Mouse (Mus musculus) forebrain, embryonic 12.5 days (tissue): Measurements from ENCODE around the gene Sp9. TPM values are rescaled to one million over a fixed set of nuclear protein-coding genes. Genes with fewer than 3 reads are reported as not detected.
A peak's percentile ranks its signal among the peaks of the same experiment; 100 is the strongest.

Experiments used
- ATAC-seq: fragments of 200-750 bp; cut with Nextera tagmentation; 2 replicates; pipeline ENCODE4 v1.8.0; 2017; ENCODE audit warnings: moderate TSS enrichment; ENCODE audit not compliant: low FRiP score
- H3K27ac ChIP-seq: fragments of 300-500 bp; sonication (generic); 2 replicates; pipeline ENCODE4 v1.5.1; 2016; ENCODE audit warnings: mild to moderate bottlenecking
- H3K27me3 ChIP-seq: fragments of 300-500 bp; sonication (generic); 2 replicates; pipeline ENCODE4 v1.6.1; 2016; ENCODE audit warnings: mild to moderate bottlenecking
- H3K36me3 ChIP-seq: fragments of 300-500 bp; sonication (generic); replicated peaks from 2 replicates; pipeline ENCODE4 v1.6.1; 2016; ENCODE audit warnings: mild to moderate bottlenecking
- H3K4me1 ChIP-seq: fragments of 300-500 bp; sonication (generic); 2 replicates; pipeline ENCODE4 v1.6.1; 2016
- H3K4me2 ChIP-seq: fragments of 300-500 bp; sonication (generic); 2 replicates; pipeline ENCODE4 v1.6.1; 2016; ENCODE audit warnings: mild to moderate bottlenecking, moderate library complexity
- H3K4me3 ChIP-seq: fragments of 300-500 bp; sonication (generic); replicated peaks from 2 replicates; pipeline ENCODE4 v1.5.1; 2016; ENCODE audit warnings: mild to moderate bottlenecking
- H3K9ac ChIP-seq: fragments of 300-500 bp; sonication (generic); 2 replicates; pipeline ENCODE4 v1.6.1; 2016; ENCODE audit warnings: mild to moderate bottlenecking
- H3K9me3 ChIP-seq: fragments of 300-500 bp; sonication (generic); 2 replicates; pipeline ENCODE4 v1.6.1; 2016
- WGBS: fragments of 180-500 bp; shearing (Covaris S2); methylation state at CpG from one replicate; pipeline ENCODE4 v1.1.7; 2016; 5-methylcytosine and 5-hydroxymethylcytosine counted together
- polyA plus RNA-seq: library from polyadenylated mRNA; unstranded; fragments of >200 nt; fragmentation: Nextera tagmentation; extraction: Ambion mirVana; gene quantifications from 2 replicates; pipeline ENCODE4 v1.2.1, GENCODE M21; 2016

The Sp9 gene
- 12.9 and 16.1 TPM in 2 replicates for polyA plus RNA-seq

GRCm38 (mm10) chr2:73271459-73272161 lies at the start of gene Sp9:
Gene Sp9, plus strand, starts transcription at chr2:73271925.
- peak within 1 kb of the TSS; percentile 57 for H3K4me3 ChIP-seq
- H3K4me2 ChIP-seq, result peak within 1 kb of the TSS; percentile 60
- H3K9me3 ChIP-seq, result no peaks in the 10 kb centered on the region
- no peaks in the 10 kb centered on the region for H3K36me3 ChIP-seq
- peak within 1 kb of the TSS; percentile 86 for H3K27ac ChIP-seq
- H3K9ac ChIP-seq, result peak within 1 kb of the TSS; percentile 69
- peak; percentile 90 for ATAC-seq
- under 1% methylated on average over 47 of the region's 48 CpGs for WGBS
- peaks cover 77% of the 10 kb centered on the region for H3K27me3 ChIP-seq
- peaks cover 61% of the 10 kb centered on the region for H3K4me1 ChIP-seq

DNA sequence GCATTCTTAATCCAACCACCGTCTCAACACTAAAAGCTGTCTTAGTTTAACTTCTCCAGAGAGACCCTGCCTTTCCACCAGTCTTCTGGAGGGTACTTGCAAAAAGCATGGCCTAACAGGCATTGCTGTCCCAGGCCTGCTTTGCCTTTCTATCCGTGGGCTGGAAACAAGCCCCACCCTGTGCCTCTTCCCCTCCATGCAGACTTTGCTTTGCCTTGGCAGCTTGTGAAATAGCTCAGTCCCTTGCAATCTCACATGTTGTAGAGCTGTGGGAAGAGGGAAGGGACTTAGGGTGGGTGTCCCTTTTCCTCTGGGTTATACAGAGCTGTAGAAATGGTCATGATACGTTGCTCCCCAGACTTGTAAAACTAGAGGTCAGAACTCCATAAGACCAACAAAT lies 40.6 kb upstream of the Sp9 start:
- no peak overlapping the region for H3K4me3 ChIP-seq
- H3K9ac ChIP-seq, result no peak overlapping the region
- 55% methylated on average over 3 of the region's 3 CpGs for WGBS
- H3K4me2 ChIP-seq, result no peak overlapping the region
- H3K4me1 ChIP-seq, result peaks cover 3% of the 10 kb centered on the region; the same call in 1 of the 2 replicates
- no peak overlapping the region for H3K27ac ChIP-seq
- no peaks in the 10 kb centered on the region for H3K9me3 ChIP-seq
- H3K27me3 ChIP-seq, result no peaks in the 10 kb centered on the region
- no peak for ATAC-seq
- no peaks in the 10 kb centered on the region for H3K36me3 ChIP-seq

DNA sequence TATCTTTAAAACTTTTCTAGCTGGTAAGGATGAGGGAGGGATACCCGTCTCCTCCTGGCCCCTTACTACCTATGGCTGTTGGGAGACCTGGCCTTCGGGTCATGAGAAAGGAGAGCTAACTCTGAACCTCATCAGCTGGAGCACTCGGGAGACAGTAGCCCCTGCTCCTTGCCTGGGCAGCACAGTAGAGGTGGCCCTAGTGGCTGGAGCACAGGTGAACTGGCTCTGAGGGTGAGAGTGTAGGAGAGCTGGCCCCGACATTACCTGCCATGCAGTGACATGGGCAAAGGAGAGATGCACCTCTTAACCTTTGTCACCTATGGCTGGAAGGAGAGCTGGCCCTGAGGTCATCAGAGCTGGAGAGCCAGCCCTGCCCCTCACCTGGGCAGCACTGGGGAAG lies 30.4 kb upstream of the Sp9 start:
- 0 out of 2 replicates have a peak, but pooled peaks cover 4% of the 10 kb centered on the region for H3K9me3 ChIP-seq

GRCm38 (mm10) chr2:73248701-73249100 lies 23.0 kb upstream of the Sp9 start:
- 50% methylated on average over 4 of the region's 4 CpGs for WGBS

More for the DNA sequence above, 30.4 kb upstream of the Sp9 start:
- H3K9ac ChIP-seq, result no peak overlapping the region
- no peak overlapping the region for H3K4me2 ChIP-seq
- H3K4me1 ChIP-seq, result no peaks in the 10 kb centered on the region
- WGBS, result 77% methylated on average over 4 of the region's 4 CpGs
- H3K4me3 ChIP-seq, result no peak overlapping the region
- 0 out of 2 replicates have a peak, but pooled peaks cover 6% of the 10 kb centered on the region for H3K27me3 ChIP-seq
- no peak overlapping the region for H3K27ac ChIP-seq
- no peaks in the 10 kb centered on the region for H3K36me3 ChIP-seq
- no peak for ATAC-seq

GRCm38 (mm10) chr2:73263172-73263765 lies 8.5 kb upstream of the Sp9 start:
- Histone ChIP-seq H3K4me3 (peak overlapping the region; percentile 34), H3K9me3 (0 out of 2 replicates have a peak, but pooled peaks cover 3% of the 10 kb centered on the region), H3K27ac (no peak overlapping the region), H3K4me1 (peaks cover 21% of the 10 kb centered on the region), H3K9ac (peak overlapping the region; percentile 40), H3K36me3 (no peaks in the 10 kb centered on the region), H3K27me3 (peaks cover 70% of the 10 kb centered on the region), H3K4me2 (peak overlapping the region; percentile 63)
- 3% methylated on average over 16 of the region's 16 CpGs for WGBS
- no peak for ATAC-seq

More at GRCm38 (mm10) chr2:73248701-73249100, 23.0 kb upstream of the Sp9 start:
- Histone ChIP-seq H3K4me1 (no peaks in the 10 kb centered on the region), H3K4me2 (no peak overlapping the region), H3K27me3 (0 out of 2 replicates have a peak, but pooled peaks cover 3% of the 10 kb centered on the region), H3K9me3 (0 out of 2 replicates have a peak, but pooled peaks cover 11% of the 10 kb centered on the region), H3K27ac (no peak overlapping the region), H3K4me3 (no peak overlapping the region), H3K36me3 (no peaks in the 10 kb centered on the region), H3K9ac (no peak overlapping the region)
- ATAC-seq, result no peak

DNA sequence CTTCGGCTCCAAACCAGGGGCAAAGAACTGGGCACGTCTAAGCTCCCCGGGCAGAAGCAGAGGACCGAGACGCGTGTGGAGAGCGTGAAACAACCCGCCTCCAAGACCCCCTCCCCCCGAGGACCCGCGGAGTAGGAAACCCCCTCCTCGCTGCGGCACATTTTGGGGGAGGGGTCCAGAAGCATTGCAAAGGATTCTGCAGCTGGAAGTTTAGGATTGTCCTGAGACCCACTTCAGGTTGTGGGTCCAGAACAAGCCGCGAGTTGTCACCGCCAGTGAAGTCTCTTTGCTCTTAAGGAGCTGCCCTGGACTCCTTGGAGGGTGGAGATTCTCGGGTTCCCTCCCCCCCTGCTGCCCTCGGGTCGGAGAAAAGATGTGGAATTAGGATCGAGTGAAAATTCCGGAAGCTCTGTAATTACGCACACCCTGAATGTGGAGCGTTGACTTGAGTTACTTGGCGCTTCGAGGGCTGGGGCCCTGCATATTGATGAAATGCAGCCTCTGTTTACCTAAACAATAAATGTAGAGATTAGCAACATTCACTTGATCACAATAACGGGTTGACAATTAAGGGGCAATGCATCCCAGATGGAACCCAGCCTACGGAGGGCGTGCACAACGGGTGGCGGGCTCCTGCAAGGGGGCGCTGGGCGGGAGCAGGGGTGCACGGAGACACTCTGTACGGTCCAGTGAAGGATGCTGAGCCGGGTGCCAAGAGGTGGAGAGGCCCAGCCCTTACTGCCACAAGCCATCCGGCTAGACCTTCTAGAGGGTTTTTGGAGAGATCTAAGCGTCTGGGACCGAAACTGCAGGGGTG lies 7.7 kb upstream of the Sp9 start:
- Histone ChIP-seq H3K4me1 (peaks cover 22% of the 10 kb centered on the region), H3K9me3 (0 out of 2 replicates have a peak, but pooled peaks cover 3% of the 10 kb centered on the region), H3K9ac (peak overlapping the region; percentile 40), H3K4me3 (peak overlapping the region; percentile 34), H3K36me3 (no peaks in the 10 kb centered on the region), H3K27me3 (peaks cover 67% of the 10 kb centered on the region), H3K27ac (no peak overlapping the region), H3K4me2 (peak overlapping the region; percentile 63)
- WGBS, result 1% methylated on average over 38 of the region's 38 CpGs
- no peak for ATAC-seq

DNA sequence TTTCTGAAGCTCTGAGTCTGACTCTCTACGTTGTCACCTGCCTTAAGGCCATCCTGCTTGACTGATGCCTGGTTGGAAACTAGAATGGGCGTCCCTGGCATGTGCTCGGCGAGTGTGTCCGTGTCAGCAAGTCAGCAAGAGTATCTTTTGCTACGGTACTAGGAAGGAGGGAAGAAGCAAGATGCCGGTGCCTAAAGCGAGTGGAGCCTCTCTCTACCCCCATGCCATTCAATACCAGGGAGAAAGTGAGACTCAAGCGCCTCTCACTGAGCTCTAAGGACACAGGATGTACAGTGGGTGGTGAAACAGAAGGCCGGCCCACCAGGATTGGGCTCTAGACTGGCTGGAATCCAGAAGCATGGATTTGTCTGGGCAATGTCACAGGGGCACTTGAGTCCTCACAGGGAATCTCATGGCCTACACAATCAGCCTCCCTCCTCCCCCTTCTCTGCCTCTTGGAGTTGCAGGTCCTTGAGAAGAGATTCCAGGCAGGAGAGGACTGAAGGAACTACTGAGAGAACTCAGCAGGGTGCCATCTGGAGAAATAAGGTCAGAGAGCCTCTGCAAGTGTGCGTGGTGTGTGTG lies 7.0 kb upstream of the Sp9 start:
- ATAC-seq, result no peak
- peaks cover 27% of the 10 kb centered on the region for H3K4me1 ChIP-seq
- H3K27me3 ChIP-seq, result peaks cover 72% of the 10 kb centered on the region
- WGBS, result 3% methylated on average over 11 of the region's 11 CpGs
- H3K27ac ChIP-seq, result no peak overlapping the region
- peak overlapping the region; percentile 63 for H3K4me2 ChIP-seq
- H3K9me3 ChIP-seq, result 0 out of 2 replicates have a peak, but pooled peaks cover 3% of the 10 kb centered on the region
- no peak overlapping the region for H3K9ac ChIP-seq
- peak overlapping the region; percentile 34 for H3K4me3 ChIP-seq
- no peaks in the 10 kb centered on the region for H3K36me3 ChIP-seq

GRCm38 (mm10) chr2:73266011-73266410 lies 5.7 kb upstream of the Sp9 start:
- Histone ChIP-seq H3K4me2 (peak overlapping the region; percentile 8; the same call in 1 of the 2 replicates), H3K36me3 (no peaks in the 10 kb centered on the region), H3K27me3 (peaks cover 85% of the 10 kb centered on the region), H3K9ac (no peak overlapping the region), H3K4me1 (peaks cover 38% of the 10 kb centered on the region), H3K27ac (no peak overlapping the region), H3K9me3 (0 out of 2 replicates have a peak, but pooled peaks cover 2% of the 10 kb centered on the region), H3K4me3 (no peak overlapping the region)
- ATAC-seq, result no peak
- WGBS, result 3% methylated on average over 5 of the region's 5 CpGs

DNA sequence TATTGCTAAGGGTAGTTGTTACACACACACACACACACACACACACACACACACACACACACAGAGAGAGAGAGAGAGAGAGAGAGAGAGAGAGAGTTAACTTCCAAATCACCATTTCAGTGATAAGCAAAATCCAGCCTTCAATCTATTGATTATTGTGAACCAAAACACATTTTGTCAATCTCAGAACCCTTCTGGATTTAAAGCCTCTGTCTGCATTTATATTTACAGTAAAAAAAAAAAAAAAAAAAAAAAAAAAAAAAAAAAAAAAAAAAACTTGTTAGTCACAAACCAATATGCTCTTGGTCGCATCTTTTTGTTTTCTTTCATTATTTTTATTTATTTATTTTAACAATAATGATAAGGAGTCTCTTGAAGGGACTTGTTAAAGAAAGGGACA lies 5.1 kb upstream of the Sp9 start:
- WGBS, result 42% methylated on average over 1 of the region's 1 CpGs
- ATAC-seq, result no peak

GRCm38 (mm10) chr2:73267231-73267630 lies 4.5 kb upstream of the Sp9 start:
- no peak overlapping the region for H3K4me3 ChIP-seq
- 8% methylated on average over 3 of the region's 3 CpGs for WGBS
- no peaks in the 10 kb centered on the region for H3K9me3 ChIP-seq
- H3K4me2 ChIP-seq, result no peak overlapping the region
- H3K27ac ChIP-seq, result no peak overlapping the region
- no peak for ATAC-seq
- no peaks in the 10 kb centered on the region for H3K36me3 ChIP-seq
- peaks cover 50% of the 10 kb centered on the region for H3K4me1 ChIP-seq
- H3K27me3 ChIP-seq, result peaks cover 90% of the 10 kb centered on the region
- no peak overlapping the region for H3K9ac ChIP-seq

More for the DNA sequence above, 5.1 kb upstream of the Sp9 start:
- no peak overlapping the region for H3K9ac ChIP-seq
- no peak overlapping the region for H3K27ac ChIP-seq
- no peaks in the 10 kb centered on the region for H3K9me3 ChIP-seq
- peaks cover 90% of the 10 kb centered on the region for H3K27me3 ChIP-seq
- peaks cover 44% of the 10 kb centered on the region for H3K4me1 ChIP-seq
- no peaks in the 10 kb centered on the region for H3K36me3 ChIP-seq
- H3K4me2 ChIP-seq, result no peak overlapping the region
- no peak overlapping the region for H3K4me3 ChIP-seq

DNA sequence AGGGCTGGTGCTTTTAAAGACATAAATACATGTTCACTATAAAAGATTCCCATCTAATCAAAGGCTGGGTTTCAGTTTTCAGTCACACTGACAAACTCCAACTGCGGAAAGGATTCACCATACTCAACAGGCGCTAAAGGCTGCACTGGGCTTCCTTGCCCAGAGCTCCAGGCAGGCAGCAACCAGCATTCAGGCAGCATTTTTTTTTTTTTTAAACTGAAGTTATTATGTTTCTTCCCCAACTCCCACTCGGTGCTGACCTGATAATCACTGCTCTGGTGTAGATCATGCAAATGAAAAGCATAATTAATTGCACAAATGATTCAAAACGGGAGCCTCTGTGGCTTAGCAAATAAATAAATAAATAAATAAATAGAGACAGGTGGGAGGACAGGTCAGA lies 3.9 kb upstream of the Sp9 start:
- H3K4me3 ChIP-seq, result 0 out of 2 replicates have a peak overlapping the region, but pooled peaks have one; percentile 14
- H3K4me2 ChIP-seq, result peak overlapping the region; percentile 42
- peaks cover 54% of the 10 kb centered on the region for H3K4me1 ChIP-seq

More for the DNA sequence above, 3.9 kb upstream of the Sp9 start:
- no peak overlapping the region for H3K9ac ChIP-seq
- H3K27me3 ChIP-seq, result peaks cover 89% of the 10 kb centered on the region
- H3K27ac ChIP-seq, result peak overlapping the region; percentile 63
- WGBS, result 3% methylated on average over 4 of the region's 4 CpGs
- no peaks in the 10 kb centered on the region for H3K36me3 ChIP-seq
- H3K9me3 ChIP-seq, result no peaks in the 10 kb centered on the region
- ATAC-seq, result no peak
